Mouse (Mus musculus): ENCODE data around the gene Slc12a5. TPM values are rescaled to one million over a fixed set of nuclear protein-coding genes. Genes with fewer than 3 reads are reported as not detected.
A peak's percentile ranks its signal among the peaks of the same experiment; 100 is the strongest.

The Slc12a5 gene
- polyA plus RNA-seq, 1 experiment from 2014 or later, result 13.9 TPM

GRCm38 (mm10) chr2:164951745-164952144, 8.9 kb upstream of the Slc12a5 start:
- peaks cover 87% of the 10 kb centered on the region for H3K27me3 ChIP-seq (replicated peaks)
- no peak overlapping the region for H3K4me3 ChIP-seq
- no peak overlapping the region for H3K4me2 ChIP-seq (replicated peaks)
- H3K9me3 ChIP-seq, result no peaks in the 10 kb centered on the region
- ATAC-seq (ENCODE audit: low FRiP score, low read depth), result no peak
- 79% methylated on average over 4 of the region's 4 CpGs for WGBS
- peaks cover 19% of the 10 kb centered on the region for H3K4me1 ChIP-seq
- H3K36me3 ChIP-seq, result no peaks in the 10 kb centered on the region
- no peak overlapping the region for H3K27ac ChIP-seq
- H3K9ac ChIP-seq, result no peak overlapping the region

- Histone ChIP-seq H3K4me1 (peaks cover 19% of the 10 kb centered on the region), H3K27ac (no peak overlapping the region), H3K36me3 (no peaks in the 10 kb centered on the region), H3K4me3 (no peak overlapping the region), H3K27me3 (replicated peaks) (peaks cover 80% of the 10 kb centered on the region), H3K4me2 (replicated peaks) (no peak overlapping the region), H3K9ac (0 out of 2 replicates have a peak overlapping the region, but pooled peaks have one; percentile 22), H3K9me3 (no peaks in the 10 kb centered on the region)
- ATAC-seq (ENCODE audit: low FRiP score, low read depth), result no peak
- 44% methylated on average over 13 of the region's 13 CpGs for WGBS
Observed at GRCm38 (mm10) chr2:164952448-164952847, 8.2 kb upstream of the Slc12a5 start.

- H3K27me3 ChIP-seq (replicated peaks), result peaks cover 72% of the 10 kb centered on the region
- H3K4me3 ChIP-seq, result peak overlapping the region; percentile 7; the same call in 1 of the 2 replicates
- H3K27ac ChIP-seq, result no peak overlapping the region
- under 1% methylated on average over 21 of the region's 21 CpGs for WGBS
- no peak overlapping the region for H3K9ac ChIP-seq
- ATAC-seq (ENCODE audit: low FRiP score, low read depth), result peak; percentile 51; the same call in 1 of the 2 replicates
- peaks cover 16% of the 10 kb centered on the region for H3K4me1 ChIP-seq
- H3K9me3 ChIP-seq, result no peaks in the 10 kb centered on the region
- peak overlapping the region; percentile 36; the same call in 1 of the 2 replicates for H3K4me2 ChIP-seq (replicated peaks)
- H3K36me3 ChIP-seq, result no peaks in the 10 kb centered on the region
Observed at GRCm38 (mm10) chr2:164953224-164953623, 7.4 kb upstream of the Slc12a5 start.

GRCm38 (mm10) chr2:164955725-164956124, 4.9 kb upstream of the Slc12a5 start:
- Histone ChIP-seq H3K4me2 (replicated peaks) (no peak overlapping the region), H3K27me3 (replicated peaks) (peaks cover 47% of the 10 kb centered on the region), H3K36me3 (no peaks in the 10 kb centered on the region), H3K9me3 (no peaks in the 10 kb centered on the region), H3K9ac (no peak overlapping the region), H3K27ac (no peak overlapping the region), H3K4me3 (no peak overlapping the region), H3K4me1 (peaks cover 3% of the 10 kb centered on the region; the same call in 1 of the 2 replicates)
- no peak for ATAC-seq (ENCODE audit: low FRiP score, low read depth)
- 76% methylated on average over 4 of the region's 4 CpGs for WGBS

- 74% methylated on average over 5 of the region's 5 CpGs for WGBS
- no peak overlapping the region for H3K4me3 ChIP-seq
- no peak overlapping the region for H3K27ac ChIP-seq
- H3K9me3 ChIP-seq, result no peaks in the 10 kb centered on the region
- H3K27me3 ChIP-seq (replicated peaks), result peaks cover 42% of the 10 kb centered on the region
- H3K36me3 ChIP-seq, result no peaks in the 10 kb centered on the region
- H3K4me1 ChIP-seq, result peaks cover 7% of the 10 kb centered on the region
- H3K9ac ChIP-seq, result no peak overlapping the region
- no peak overlapping the region for H3K4me2 ChIP-seq (replicated peaks)
- ATAC-seq (ENCODE audit: low FRiP score, low read depth), result no peak
Observed at GRCm38 (mm10) chr2:164956195-164956594, 4.4 kb upstream of the Slc12a5 start.

GRCm38 (mm10) chr2:164957548-164958315, 2.9 kb upstream of the Slc12a5 start:
- no peak overlapping the region for H3K4me2 ChIP-seq (replicated peaks)
- ATAC-seq (ENCODE audit: low FRiP score, low read depth), result no peak
- no peak overlapping the region for H3K4me3 ChIP-seq
- no peak overlapping the region for H3K27ac ChIP-seq
- H3K9me3 ChIP-seq, result no peaks in the 10 kb centered on the region
- peaks cover 11% of the 10 kb centered on the region for H3K4me1 ChIP-seq
- peaks cover 31% of the 10 kb centered on the region for H3K27me3 ChIP-seq (replicated peaks)
- H3K9ac ChIP-seq, result no peak overlapping the region
- H3K36me3 ChIP-seq, result no peaks in the 10 kb centered on the region
- 71% methylated on average over 9 of the region's 9 CpGs for WGBS

GRCm38 (mm10) chr2:164961506-164962182, 1.0 kb downstream of the Slc12a5 start:
- peaks cover 21% of the 10 kb centered on the region for H3K4me1 ChIP-seq
- ATAC-seq (ENCODE audit: low FRiP score, low read depth), result no peak
- peak overlapping the region; percentile 53; the same call in 1 of the 2 replicates for H3K9ac ChIP-seq
- no peaks in the 10 kb centered on the region for H3K9me3 ChIP-seq
- no peaks in the 10 kb centered on the region for H3K36me3 ChIP-seq
- H3K4me2 ChIP-seq (replicated peaks), result peak overlapping the region; percentile 75
- no peak overlapping the region for H3K27ac ChIP-seq
- H3K27me3 ChIP-seq (replicated peaks), result peaks cover 22% of the 10 kb centered on the region
- H3K4me3 ChIP-seq, result no peak overlapping the region; the same call in 1 of the 2 replicates
- 7% methylated on average over 17 of the region's 17 CpGs for WGBS

- peaks cover 21% of the 10 kb centered on the region for H3K4me1 ChIP-seq
- peaks cover 28% of the 10 kb centered on the region for H3K27me3 ChIP-seq (replicated peaks)
- H3K9me3 ChIP-seq, result no peaks in the 10 kb centered on the region
- H3K4me3 ChIP-seq, result no peak overlapping the region
- WGBS, result 55% methylated on average over 7 of the region's 7 CpGs
- no peaks in the 10 kb centered on the region for H3K36me3 ChIP-seq
- no peak for ATAC-seq (ENCODE audit: low FRiP score, low read depth)
- no peak overlapping the region for H3K9ac ChIP-seq
- H3K27ac ChIP-seq, result no peak overlapping the region
- no peak overlapping the region for H3K4me2 ChIP-seq (replicated peaks)
Observed at GRCm38 (mm10) chr2:164962183-164962580, 1.6 kb downstream of the Slc12a5 start.

GRCm38 (mm10) chr2:164964242-164964894, 3.8 kb downstream of the Slc12a5 start:
- Histone ChIP-seq H3K4me3 (no peak overlapping the region), H3K9me3 (no peaks in the 10 kb centered on the region), H3K27me3 (replicated peaks) (peaks cover 49% of the 10 kb centered on the region), H3K36me3 (no peaks in the 10 kb centered on the region), H3K9ac (no peak overlapping the region), H3K4me2 (replicated peaks) (peak overlapping the region; percentile 29), H3K4me1 (peaks cover 41% of the 10 kb centered on the region), H3K27ac (no peak overlapping the region)
- 30% methylated on average over 9 of the region's 9 CpGs for whole genome bisulfite sequencing
- peak; percentile 38 for ATAC-seq (ENCODE audit: low FRiP score, low read depth)

- 92% methylated on average over 1 of the region's 1 CpGs for WGBS
- Histone ChIP-seq H3K27me3 (replicated peaks) (peaks cover 55% of the 10 kb centered on the region), H3K4me2 (replicated peaks) (peak overlapping the region; percentile 29), H3K9me3 (no peaks in the 10 kb centered on the region), H3K27ac (no peak overlapping the region), H3K4me3 (no peak overlapping the region), H3K36me3 (no peaks in the 10 kb centered on the region), H3K4me1 (peaks cover 47% of the 10 kb centered on the region), H3K9ac (no peak overlapping the region)
- ATAC-seq (ENCODE audit: low FRiP score, low read depth), result no peak
Observed at GRCm38 (mm10) chr2:164964981-164965380, 4.4 kb downstream of the Slc12a5 start.

GRCm38 (mm10) chr2:164966381-164966780, 5.8 kb downstream of the Slc12a5 start:
- WGBS, result 17% methylated on average over 8 of the region's 8 CpGs
- H3K4me1 ChIP-seq, result peaks cover 52% of the 10 kb centered on the region
- H3K4me3 ChIP-seq, result no peak overlapping the region

GRCm38 (mm10) chr2:164967193-164967592, 6.6 kb downstream of the Slc12a5 start:
- Histone ChIP-seq H3K9me3 (no peaks in the 10 kb centered on the region), H3K4me3 (no peak overlapping the region), H3K4me1 (peaks cover 50% of the 10 kb centered on the region), H3K27ac (0 out of 2 replicates have a peak overlapping the region, but pooled peaks have one; percentile 64), H3K9ac (no peak overlapping the region), H3K4me2 (replicated peaks) (peak overlapping the region; percentile 71; the same call in 1 of the 2 replicates), H3K36me3 (no peaks in the 10 kb centered on the region), H3K27me3 (replicated peaks) (peaks cover 77% of the 10 kb centered on the region)
- WGBS, result 13% methylated on average over 6 of the region's 6 CpGs
- ATAC-seq (ENCODE audit: low FRiP score, low read depth), result no peak

More at GRCm38 (mm10) chr2:164966381-164966780, 5.8 kb downstream of the Slc12a5 start:
- Histone ChIP-seq H3K27me3 (replicated peaks) (peaks cover 69% of the 10 kb centered on the region), H3K27ac (no peak overlapping the region), H3K4me2 (replicated peaks) (no peak overlapping the region), H3K9me3 (no peaks in the 10 kb centered on the region), H3K9ac (no peak overlapping the region), H3K36me3 (no peaks in the 10 kb centered on the region)
- no peak for ATAC-seq (ENCODE audit: low FRiP score, low read depth)
